In the genomic region with DNA sequence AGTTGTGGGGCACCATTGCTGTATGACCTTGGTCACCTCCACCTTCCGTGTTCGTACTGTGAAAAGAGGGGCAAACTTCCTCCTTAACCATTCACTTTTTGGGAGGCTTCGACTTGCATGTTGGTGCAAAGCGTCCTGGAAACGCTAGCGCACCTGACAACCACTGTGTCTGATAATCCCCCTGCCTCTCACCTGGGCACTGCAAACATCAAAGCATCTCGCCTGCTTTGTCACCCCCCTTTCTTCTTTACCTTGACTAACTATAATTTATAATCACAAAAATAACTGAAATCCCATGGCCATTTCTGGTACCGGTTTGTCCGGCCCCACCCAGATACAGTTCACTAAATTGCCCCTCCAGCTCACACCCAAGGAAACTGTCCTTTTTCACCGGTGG, we compare ENCODE assay signal across 8 mouse cellular contexts. TPM values are rescaled to one million over a fixed set of nuclear protein-coding genes. Genes with fewer than 3 reads are reported as not detected.
DNase-seq lines count a peak whose midpoint lies in the region; ATAC-seq and TF ChIP-seq lines count a peak whose summit lies in the region.

No protein-coding gene starts in this region.

- H3K36me3 ChIP-seq in heart, embryonic 13.5 days, result peaks cover 10% of the 10 kb centered on the region; the same call in 1 of the 2 replicates
- no peaks in the 10 kb centered on the region; the same call in 1 of the 2 replicates for H3K36me3 ChIP-seq in E14TG2a.4 (ENCODE audit: insufficient read depth, low read length)
- peaks cover 16% of the 10 kb centered on the region for H3K36me3 ChIP-seq in forebrain, embryonic 14.5 days (ENCODE audit: control insufficient read depth, insufficient read depth, low read length)
- H3K36me3 ChIP-seq in liver, embryonic 15.5 days (replicated peaks), result peaks cover 9% of the 10 kb centered on the region; the same call in 1 of the 2 replicates

- 7% methylated on average over 10 of the region's 10 CpGs for WGBS in heart, embryonic 13.5 days
- WGBS in forebrain, embryonic 14.5 days, result 8% methylated on average over 10 of the region's 10 CpGs
- WGBS in liver, embryonic 15.5 days (ENCODE audit: insufficient replicate concordance), result 3% methylated on average over 10 of the region's 10 CpGs

- peaks cover 43% of the 10 kb centered on the region for H3K4me1 ChIP-seq in heart, embryonic 13.5 days
- H3K4me1 ChIP-seq in E14TG2a.4 (replicated peaks; ENCODE audit: low read depth, low read length), result peaks cover 49% of the 10 kb centered on the region
- H3K4me1 ChIP-seq in forebrain, embryonic 14.5 days (ENCODE audit: control insufficient read depth, insufficient read depth, low read length), result peaks cover 27% of the 10 kb centered on the region
- peaks cover 54% of the 10 kb centered on the region for H3K4me1 ChIP-seq in liver, embryonic 15.5 days (replicated peaks)

- peak overlapping the region; percentile 97 for H3K4me2 ChIP-seq in heart, embryonic 13.5 days
- peak overlapping the region; percentile 97 for H3K4me2 ChIP-seq in forebrain, embryonic 14.5 days (ENCODE audit: low read length)
- H3K4me2 ChIP-seq in liver, embryonic 15.5 days, result peak overlapping the region; percentile 99

- H3K4me3 ChIP-seq in heart, embryonic 13.5 days, result peak overlapping the region; percentile 87
- peak overlapping the region; percentile 97 for H3K4me3 ChIP-seq in E14TG2a.4 (replicated peaks; ENCODE audit: low read length)
- peak overlapping the region; percentile 76 for H3K4me3 ChIP-seq in forebrain, embryonic 14.5 days (ENCODE audit: low read depth, low read length)
- H3K4me3 ChIP-seq in liver, embryonic 15.5 days (replicated peaks), result peak overlapping the region; percentile 82

- TF ChIP-seq CTCF in E14TG2a.4 (conservative IDR thresholded peaks at IDR 0.05; ENCODE audit: low read length), result no peak

- H3K9ac ChIP-seq in heart, embryonic 13.5 days, result peak overlapping the region; percentile 83
- peak overlapping the region; percentile 63 for H3K9ac ChIP-seq in forebrain, embryonic 14.5 days (ENCODE audit: low read length)
- peak overlapping the region; percentile 58 for H3K9ac ChIP-seq in liver, embryonic 15.5 days

- no peaks in the 10 kb centered on the region for H3K9me3 ChIP-seq in heart, embryonic 13.5 days
- H3K9me3 ChIP-seq in E14TG2a.4 (ENCODE audit: low read length), result no peaks in the 10 kb centered on the region
- no peaks in the 10 kb centered on the region for H3K9me3 ChIP-seq in forebrain, embryonic 14.5 days (replicated peaks; ENCODE audit: control insufficient read depth, low read length)
- no peaks in the 10 kb centered on the region for H3K9me3 ChIP-seq in liver, embryonic 15.5 days (replicated peaks)

- no peak for DNase-seq in heart, postnatal 4 days
- DNase-seq in forebrain, embryonic 14.5 days (ENCODE audit: low spot score), result no peak
- no peak for DNase-seq in testis, postnatal 10 days (ENCODE audit: low spot score)

- H3K27me3 ChIP-seq in heart, embryonic 13.5 days (replicated peaks), result no peaks in the 10 kb centered on the region
- H3K27me3 ChIP-seq in E14TG2a.4 (ENCODE audit: insufficient read depth, low read length), result peaks cover 20% of the 10 kb centered on the region
- H3K27me3 ChIP-seq in forebrain, embryonic 14.5 days (replicated peaks; ENCODE audit: control insufficient read depth, insufficient read depth, low read length), result no peaks in the 10 kb centered on the region
- no peaks in the 10 kb centered on the region for H3K27me3 ChIP-seq in liver, embryonic 15.5 days

- H3K27ac ChIP-seq in heart, embryonic 13.5 days (replicated peaks), result no peak overlapping the region
- no peak overlapping the region for H3K27ac ChIP-seq in forebrain, embryonic 14.5 days (ENCODE audit: low read depth, low read length)
- peak overlapping the region; percentile 29; the same call in 1 of the 2 replicates for H3K27ac ChIP-seq in liver, embryonic 15.5 days (replicated peaks)

- no peak for ATAC-seq in heart, embryonic 13.5 days (ENCODE audit: extremely low read depth, insufficient number of reproducible peaks, low FRiP score, low TSS enrichment)
- no peak for ATAC-seq in forebrain, embryonic 14.5 days
- ATAC-seq in liver, embryonic 15.5 days (ENCODE audit: insufficient read depth), result no peak
- no peak for ATAC-seq in activated CD4-positive, CD25-positive, alpha-beta regulatory T cell, adult 4 months
- no peak for ATAC-seq in megakaryocyte-erythroid progenitor cell, adult 5-6 weeks (replicated peaks; ENCODE audit: low FRiP score, low TSS enrichment, poor library complexity, severe bottlenecking)

RNA-seq across cellular contexts. Expression of a gene that starts 0.8 kb away (rescaled TPM):
- 108 and 111 TPM in 2 replicates for polyA plus RNA-seq in heart, embryonic 13.5 days (2015; fragmentation: Nextera tagmentation; extraction: Ambion mirVana)
- 100 to 1,000 TPM; 126 to 130 TPM for total RNA-seq in heart, postnatal 4 days (2021)
- polyA plus RNA-seq in forebrain, embryonic 14.5 days (2014; fragmentation: Nextera tagmentation; extraction: Ambion mirVana), result 402 and 428 TPM in 2 replicates
- 49.4 and 53.3 TPM in 2 replicates for polyA plus RNA-seq in liver, embryonic 15.5 days (2015; fragmentation: Nextera tagmentation; extraction: Ambion mirVana)
- 10 to 100 TPM; 86.1 to 87.6 TPM for polyA plus RNA-seq in activated CD4-positive, CD25-positive, alpha-beta regulatory T cell, adult 4 months (2017; shearing (Covaris generic))
- total RNA-seq in megakaryocyte-erythroid progenitor cell, adult 5-6 weeks (2014; fragmentation: Nextera tagmentation), result 86.5 and 93.6 TPM in 2 replicates
- total RNA-seq in megakaryocyte-erythroid progenitor cell, adult 5-6 weeks (2017), result 67.5 and 90.5 TPM in 2 replicates

RNA-seq across cellular contexts. Expression of a gene that starts 2.0 kb away (rescaled TPM):
- 18.4 and 19.3 TPM in 2 replicates for polyA plus RNA-seq in heart, embryonic 13.5 days (2015; fragmentation: Nextera tagmentation; extraction: Ambion mirVana)
- total RNA-seq in heart, postnatal 4 days (2021), result 10 to 100 TPM; 17.0 to 19.1 TPM
- 21.8 and 27.8 TPM in 2 replicates for polyA plus RNA-seq in forebrain, embryonic 14.5 days (2014; fragmentation: Nextera tagmentation; extraction: Ambion mirVana)
- polyA plus RNA-seq in liver, embryonic 15.5 days (2015; fragmentation: Nextera tagmentation; extraction: Ambion mirVana), result 5.4 and 5.8 TPM in 2 replicates
- 10 to 100 TPM in 1 of 2 experiments, 1 to 10 TPM in 1; 9.4 to 12.2 TPM for polyA plus RNA-seq in activated CD4-positive, CD25-positive, alpha-beta regulatory T cell, adult 4 months (2017; shearing (Covaris generic))
- 16.3 and 19.9 TPM in 2 replicates for total RNA-seq in megakaryocyte-erythroid progenitor cell, adult 5-6 weeks (2014; fragmentation: Nextera tagmentation)
- total RNA-seq in megakaryocyte-erythroid progenitor cell, adult 5-6 weeks (2017), result 4.5 and 7.4 TPM in 2 replicates

RNA-seq across cellular contexts. Expression of a gene that starts 44.6 kb away (rescaled TPM):
- polyA plus RNA-seq in heart, embryonic 13.5 days (2015; fragmentation: Nextera tagmentation; extraction: Ambion mirVana), result 0.76 and 1.4 TPM in 2 replicates
- total RNA-seq in heart, postnatal 4 days (2021), result under 1 TPM in 1 of 2 experiments, not detected in 1; 0.18 TPM
- 1.8 and 2.2 TPM in 2 replicates for polyA plus RNA-seq in forebrain, embryonic 14.5 days (2014; fragmentation: Nextera tagmentation; extraction: Ambion mirVana)
- polyA plus RNA-seq in liver, embryonic 15.5 days (2015; fragmentation: Nextera tagmentation; extraction: Ambion mirVana), result 0.22 and 0.46 TPM in 2 replicates
- polyA plus RNA-seq in activated CD4-positive, CD25-positive, alpha-beta regulatory T cell, adult 4 months (2017; shearing (Covaris generic)), result not detected
- 0.55 TPM in 1 of 2 replicates, not detected in the other for total RNA-seq in megakaryocyte-erythroid progenitor cell, adult 5-6 weeks (2014; fragmentation: Nextera tagmentation)
- 0.56 TPM in 1 of 2 replicates, not detected in the other for total RNA-seq in megakaryocyte-erythroid progenitor cell, adult 5-6 weeks (2017)

RNA-seq across cellular contexts. Expression of a gene that starts 53.8 kb away (rescaled TPM):
- polyA plus RNA-seq in heart, embryonic 13.5 days (2015; fragmentation: Nextera tagmentation; extraction: Ambion mirVana), result 4.5 and 5.2 TPM in 2 replicates
- total RNA-seq in heart, postnatal 4 days (2021), result 1 to 10 TPM; 3.1 to 4.2 TPM
- 7.2 TPM in 2 replicates for polyA plus RNA-seq in forebrain, embryonic 14.5 days (2014; fragmentation: Nextera tagmentation; extraction: Ambion mirVana)
- polyA plus RNA-seq in liver, embryonic 15.5 days (2015; fragmentation: Nextera tagmentation; extraction: Ambion mirVana), result 12.5 and 14.8 TPM in 2 replicates
- 1 to 10 TPM; 3.9 to 7.1 TPM for polyA plus RNA-seq in activated CD4-positive, CD25-positive, alpha-beta regulatory T cell, adult 4 months (2017; shearing (Covaris generic))
- total RNA-seq in megakaryocyte-erythroid progenitor cell, adult 5-6 weeks (2014; fragmentation: Nextera tagmentation), result 15.0 and 16.5 TPM in 2 replicates
- total RNA-seq in megakaryocyte-erythroid progenitor cell, adult 5-6 weeks (2017), result 1.3 and 1.7 TPM in 2 replicates

RNA-seq across cellular contexts. Expression of a gene that starts 56.2 kb away (rescaled TPM):
- 114 and 131 TPM in 2 replicates for polyA plus RNA-seq in heart, embryonic 13.5 days (2015; fragmentation: Nextera tagmentation; extraction: Ambion mirVana)
- total RNA-seq in heart, postnatal 4 days (2021), result 100 to 1,000 TPM in 1 of 2 experiments, 10 to 100 TPM in 1; 98.8 to 108 TPM
- polyA plus RNA-seq in forebrain, embryonic 14.5 days (2014; fragmentation: Nextera tagmentation; extraction: Ambion mirVana), result 402 and 405 TPM in 2 replicates
- 73.0 and 82.8 TPM in 2 replicates for polyA plus RNA-seq in liver, embryonic 15.5 days (2015; fragmentation: Nextera tagmentation; extraction: Ambion mirVana)
- polyA plus RNA-seq in activated CD4-positive, CD25-positive, alpha-beta regulatory T cell, adult 4 months (2017; shearing (Covaris generic)), result 10 to 100 TPM; 40.7 to 52.4 TPM
- 58.5 and 61.2 TPM in 2 replicates for total RNA-seq in megakaryocyte-erythroid progenitor cell, adult 5-6 weeks (2014; fragmentation: Nextera tagmentation)
- total RNA-seq in megakaryocyte-erythroid progenitor cell, adult 5-6 weeks (2017), result 100 and 121 TPM in 2 replicates
